Mouse (Mus musculus) thymus, adult 2 months (tissue): ENCODE results near the gene Gpha2.

Experiments used
- CTCF ChIP-seq: fragments of 200-500 bp; IDR thresholded peaks from 2 replicates; pipeline ENCODE4 v1.5.1; 2012; ENCODE audit warnings: mild to moderate bottlenecking, control low read depth, low read length, moderate library complexity, borderline replicate concordance; ENCODE audit not compliant: control insufficient read depth, poor library complexity, insufficient read depth; ENCODE audit errors: extremely low read depth
- POLR2A ChIP-seq: fragments of 200-500 bp; IDR thresholded peaks from 2 replicates; pipeline ENCODE4 v1.6.1; 2012; ENCODE audit warnings: mild to moderate bottlenecking, low read length, control low read depth, moderate library complexity; ENCODE audit not compliant: control insufficient read depth, poor library complexity, insufficient read depth; ENCODE audit errors: extremely low read depth

DNA sequence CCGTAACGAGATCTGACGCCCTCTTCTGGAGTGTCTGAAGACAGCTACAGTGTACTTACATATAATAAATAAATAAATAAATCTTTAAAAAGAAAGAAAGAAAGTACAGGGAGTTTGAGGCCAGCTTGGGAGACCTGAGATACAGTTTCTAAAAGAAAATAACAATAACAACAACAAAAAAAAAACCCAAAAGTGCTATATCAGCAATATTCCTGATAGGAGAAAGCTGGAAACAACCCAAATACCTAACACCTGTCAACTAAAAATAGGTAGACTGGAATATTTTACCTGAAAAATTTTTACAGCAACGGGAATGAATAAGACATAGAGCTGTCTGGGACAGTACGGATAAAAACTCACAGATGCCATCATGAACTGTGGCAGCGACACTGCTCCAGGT is 47.4 kb upstream of the Gpha2 start:
- no peak for TF ChIP-seq CTCF
- no peak for TF ChIP-seq POLR2A
